Mouse (Mus musculus) cerebellum, postnatal 36 days (tissue): Measurements from ENCODE around the gene Wdr92.
"Not testable (repeated sequence)": the region's sequence is repeated elsewhere in the genome, so short reads cannot be mapped to it uniquely, and the experiment has no call there.

Experiments
- DNase-seq, 2 experiments: peaks; one replicate each; pipeline ENCODE4 v3.0.0; 2021 to 2022; ENCODE audit warnings: mixed read lengths in 2 of 2

The Wdr92 gene

DNA sequence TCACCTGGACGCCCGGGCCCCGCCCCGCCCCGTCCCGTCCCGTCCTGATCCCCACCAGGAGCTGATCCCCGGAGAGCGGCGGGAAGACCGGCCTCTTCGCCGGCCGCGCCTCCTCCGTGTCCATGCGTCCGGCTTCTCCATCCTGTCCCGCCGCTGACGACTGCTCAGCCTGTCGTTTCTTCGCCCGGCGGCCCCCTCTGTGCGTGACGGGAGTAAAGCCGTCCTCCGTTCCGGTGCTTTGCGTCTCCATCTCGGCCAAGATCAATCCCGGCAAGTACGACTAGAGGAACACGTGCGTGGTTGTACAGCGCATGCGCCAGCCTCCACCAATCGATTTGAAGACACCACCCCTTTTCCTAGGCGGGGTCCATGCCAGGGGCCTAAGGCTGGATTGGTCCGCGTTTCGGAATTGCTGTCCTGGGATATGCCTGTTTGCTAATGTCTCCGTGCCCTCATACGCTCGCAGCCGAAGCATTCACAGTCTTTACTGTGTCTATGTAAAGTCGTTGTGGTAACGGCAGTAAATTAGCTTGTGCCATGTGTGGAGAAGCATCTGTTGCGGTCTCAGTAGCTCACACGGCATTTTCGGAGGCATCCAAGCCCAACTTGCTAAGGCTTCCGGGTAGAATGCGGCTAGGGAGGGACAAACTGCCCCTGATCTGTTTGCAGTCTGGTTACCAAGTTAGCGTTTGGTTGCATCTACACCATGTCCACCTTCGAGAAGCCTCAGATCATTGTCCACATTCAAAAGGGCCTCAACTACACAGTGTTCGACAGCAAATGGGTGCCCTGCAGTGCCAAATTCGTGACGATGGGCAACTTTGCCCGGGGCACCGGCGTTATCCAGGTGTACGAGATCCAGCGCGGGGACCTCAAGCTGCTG, 29.6 kb downstream of the Wdr92 start, which contains the start of gene Pno1:
Gene Pno1, minus strand, starts transcription at position 311 of the 883 bp plus-strand sequence.
- peak; percentile 97 for DNase-seq

DNA sequence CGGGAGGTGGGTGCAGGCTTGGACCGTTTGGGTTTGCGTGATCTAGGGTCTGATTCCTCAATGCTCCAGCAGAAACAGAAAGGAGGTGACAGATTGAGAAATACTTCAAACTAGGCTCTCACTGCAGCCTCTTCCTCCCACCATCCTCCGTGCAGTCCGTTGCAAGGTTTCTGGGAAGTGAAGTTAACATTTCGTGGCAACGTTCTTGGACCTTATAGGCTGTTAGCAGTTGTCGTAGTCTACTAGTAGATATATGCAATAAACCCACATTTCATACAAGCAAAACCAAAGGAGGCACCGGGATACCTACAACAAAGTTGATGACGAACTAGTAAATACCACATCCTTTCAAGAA, 30.2 kb downstream of the Wdr92 start:
- no peak for DNase-seq

DNA sequence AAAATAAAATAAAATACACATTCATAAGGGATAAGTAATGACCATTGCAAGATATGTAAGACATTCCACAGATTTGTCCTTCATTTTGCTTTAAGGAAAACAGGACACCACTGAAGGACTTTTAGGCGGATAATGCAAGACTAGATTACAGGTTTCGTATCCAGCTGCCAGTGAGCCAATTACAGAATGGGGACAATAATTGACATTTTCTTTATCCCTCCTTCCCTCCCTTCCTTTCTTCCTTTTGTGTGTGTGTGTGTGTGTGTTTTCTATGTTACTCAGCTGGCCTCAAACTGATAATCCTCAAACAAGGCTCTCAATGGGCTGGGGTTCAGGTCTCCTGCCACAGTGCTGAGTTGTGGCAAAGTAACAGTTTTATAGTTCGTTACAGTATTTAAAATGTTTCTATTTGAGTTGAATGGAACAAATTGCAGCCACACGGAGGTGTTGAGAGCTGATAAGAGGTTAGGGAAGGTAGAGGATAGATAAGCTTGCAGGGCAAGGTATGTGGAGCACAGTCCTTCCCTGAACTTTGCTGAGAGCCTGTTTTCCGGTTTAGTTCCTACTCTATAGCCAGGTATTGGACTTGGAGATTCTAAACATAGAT, 31.1 kb downstream of the Wdr92 start:
- no peak for DNase-seq

DNA sequence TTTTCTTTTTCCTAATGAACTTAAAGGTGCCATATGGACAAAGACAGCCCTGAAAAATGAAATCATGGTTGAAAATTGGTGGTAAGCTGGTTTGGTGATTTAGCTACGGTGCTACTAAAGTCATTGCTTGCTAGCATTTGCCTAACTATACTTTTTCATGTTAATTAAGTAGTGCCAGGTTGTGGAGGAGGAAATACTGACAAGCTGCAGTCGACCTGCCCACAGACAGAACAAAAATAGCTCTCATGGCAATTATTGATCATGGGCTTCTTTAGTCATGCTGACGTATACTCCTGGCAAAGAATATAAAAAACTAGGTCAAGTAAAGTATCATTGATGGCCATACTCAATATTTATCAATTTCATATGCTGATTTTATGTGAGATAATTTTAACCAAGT, 33.6 kb downstream of the Wdr92 start:
- DNase-seq: no peak

DNA sequence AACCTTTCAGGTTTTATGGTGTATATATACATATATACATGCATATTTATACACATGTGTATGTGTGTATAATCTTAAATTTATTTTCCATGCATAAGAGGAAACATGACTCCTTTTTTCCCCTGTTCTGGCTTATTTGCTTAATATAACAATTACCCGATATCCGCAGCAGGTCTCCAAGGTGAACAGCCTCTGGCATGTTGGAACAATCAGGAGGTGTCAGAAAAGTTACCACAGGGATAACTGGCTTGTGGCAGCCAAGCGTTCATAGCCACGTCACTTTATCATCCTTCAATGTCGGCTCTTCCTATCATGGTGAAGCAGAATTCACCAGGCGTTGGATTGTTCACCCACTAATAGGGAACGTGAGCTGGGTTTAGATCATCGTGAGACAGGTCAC, 39.2 kb downstream of the Wdr92 start:
- no peak for DNase-seq

DNA sequence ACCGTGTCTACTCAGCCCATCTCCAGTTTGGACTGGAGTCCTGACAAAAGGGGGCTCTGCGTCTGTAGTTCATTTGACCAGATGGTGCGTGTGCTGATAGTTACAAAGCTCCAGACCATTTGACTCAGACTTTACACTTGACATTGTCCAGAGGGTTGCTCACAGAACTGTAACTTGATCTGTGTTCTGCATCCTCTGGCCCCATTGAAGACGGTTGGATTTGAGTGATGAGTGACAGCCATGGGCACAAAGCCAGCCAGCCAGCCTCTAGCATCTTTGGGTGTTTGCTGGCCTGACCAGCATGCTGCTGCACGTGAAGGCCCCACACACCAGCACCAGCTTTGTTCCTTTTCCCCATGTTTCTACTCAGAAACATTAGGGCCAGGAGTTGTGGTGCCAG, 50.9 kb downstream of the Wdr92 start:
- DNase-seq: no peak

DNA sequence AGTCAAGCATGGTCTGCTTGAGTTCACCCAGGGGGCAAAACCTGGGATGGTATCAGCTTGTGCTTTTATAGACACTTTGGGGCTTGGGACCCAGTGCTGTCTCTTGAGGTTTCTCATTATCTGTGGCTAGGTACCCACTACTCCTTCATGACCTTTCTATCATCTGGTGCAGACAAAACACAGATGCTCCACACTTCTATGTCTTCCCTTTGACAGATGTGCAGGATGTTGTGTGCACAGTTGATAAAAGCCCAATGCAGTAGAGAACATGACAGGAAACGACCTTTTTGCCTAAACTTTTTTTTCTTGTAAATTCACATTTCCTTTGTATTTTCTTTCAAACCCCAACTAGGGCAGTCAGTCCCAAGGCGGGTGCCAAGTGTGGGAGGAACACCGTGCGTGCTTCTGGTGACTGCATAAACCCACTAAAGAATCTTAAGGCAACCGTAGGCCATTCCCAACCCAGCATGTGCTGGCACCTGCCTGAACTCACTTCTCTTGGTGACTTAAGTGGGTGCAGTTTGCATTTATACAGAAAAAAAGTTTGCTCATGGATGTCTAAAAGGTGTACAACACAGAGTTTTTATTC, 54.6 kb downstream of the Wdr92 start:
- DNase-seq: no peak

DNA sequence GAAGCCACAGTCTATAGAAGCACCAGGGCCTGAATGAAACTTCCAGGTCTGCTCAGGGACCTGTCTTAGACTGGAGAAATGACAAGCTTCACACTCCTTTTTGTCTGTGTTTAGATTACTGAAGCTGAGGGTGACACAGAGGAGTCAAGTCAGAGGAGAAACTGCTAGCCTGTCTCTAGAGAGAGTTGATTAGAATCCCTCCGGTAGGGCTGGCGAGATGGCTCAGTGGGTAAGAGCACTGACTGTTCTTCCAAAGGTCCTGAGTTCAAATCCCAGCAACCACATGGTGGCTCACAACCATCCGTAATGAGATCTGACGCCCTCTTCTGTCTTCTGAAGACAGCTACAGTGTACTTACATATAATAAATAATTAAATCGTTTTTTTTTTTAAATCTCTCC, 56.7 kb downstream of the Wdr92 start:
- not testable (repeated sequence) for DNase-seq

DNA sequence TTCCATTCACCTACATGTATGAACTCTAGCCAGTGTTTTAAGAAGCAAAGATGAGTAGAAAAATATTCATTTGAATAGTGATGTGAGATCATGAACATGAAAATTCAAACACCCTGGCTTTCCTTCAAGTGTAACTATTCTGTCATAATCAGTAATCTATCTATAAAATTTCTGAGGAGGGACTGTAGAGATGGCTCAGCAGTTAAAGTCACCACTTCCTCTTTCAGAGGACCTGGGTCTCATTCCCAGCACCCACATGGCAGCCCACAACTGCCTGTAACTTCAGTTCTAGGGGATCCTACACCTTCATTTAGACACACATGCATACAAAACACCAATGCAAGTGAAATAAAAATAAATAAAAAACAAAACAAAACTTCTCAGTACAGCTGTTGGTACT, 66.8 kb downstream of the Wdr92 start:
- no peak for DNase-seq

DNA sequence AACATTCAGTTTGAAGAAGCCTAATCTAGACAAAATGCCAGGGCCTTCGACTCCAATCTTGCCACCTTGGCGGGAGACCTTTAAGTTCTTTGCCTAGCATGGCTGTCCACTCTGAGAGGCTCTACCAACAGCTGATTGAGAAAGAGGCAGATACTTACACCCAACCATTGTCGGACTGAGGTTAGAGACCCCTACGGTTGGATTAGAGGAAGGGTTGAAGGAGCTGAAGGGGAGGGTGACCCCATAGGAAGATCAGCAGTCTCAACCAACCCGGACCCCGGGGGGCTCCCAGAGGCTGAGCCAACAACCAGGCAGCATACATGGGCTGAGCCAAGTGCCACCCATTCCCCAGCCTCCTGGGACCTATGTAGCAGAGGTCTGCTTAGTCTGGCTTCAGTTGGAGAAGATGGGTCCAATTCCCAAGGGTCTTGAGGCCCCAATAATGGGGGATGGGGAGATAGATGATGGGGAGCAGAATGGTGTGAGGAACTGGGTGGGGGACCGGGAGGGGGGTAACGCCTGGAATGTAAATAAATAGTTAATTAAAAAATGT, 75.0 kb downstream of the Wdr92 start:
- peak; percentile 18 to 34 for DNase-seq

DNA sequence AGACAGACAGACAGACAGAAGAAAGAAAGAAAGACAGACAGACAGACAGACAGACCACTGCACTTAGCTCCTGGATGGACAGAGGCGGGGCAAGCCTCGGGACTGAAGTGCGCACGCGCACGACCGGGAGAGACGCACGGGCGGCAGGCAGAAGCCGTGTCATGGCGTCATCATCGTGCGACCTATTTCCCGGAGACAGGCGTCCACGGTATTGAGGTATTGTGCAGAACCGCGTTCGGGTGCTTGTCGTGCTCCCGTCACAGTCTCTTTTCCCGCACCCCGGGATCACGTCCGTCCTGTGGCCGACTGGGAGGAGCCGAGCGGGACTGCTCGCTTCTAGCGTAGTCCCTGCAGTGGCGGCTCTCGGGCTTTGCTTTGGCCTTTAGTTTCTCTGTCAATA, 75.5 kb downstream of the Wdr92 start, which contains the start of gene C1d:
Gene C1d, plus strand, starts transcription at position 137 of the 400 bp plus-strand sequence.
- peak; percentile 97 for DNase-seq

DNA sequence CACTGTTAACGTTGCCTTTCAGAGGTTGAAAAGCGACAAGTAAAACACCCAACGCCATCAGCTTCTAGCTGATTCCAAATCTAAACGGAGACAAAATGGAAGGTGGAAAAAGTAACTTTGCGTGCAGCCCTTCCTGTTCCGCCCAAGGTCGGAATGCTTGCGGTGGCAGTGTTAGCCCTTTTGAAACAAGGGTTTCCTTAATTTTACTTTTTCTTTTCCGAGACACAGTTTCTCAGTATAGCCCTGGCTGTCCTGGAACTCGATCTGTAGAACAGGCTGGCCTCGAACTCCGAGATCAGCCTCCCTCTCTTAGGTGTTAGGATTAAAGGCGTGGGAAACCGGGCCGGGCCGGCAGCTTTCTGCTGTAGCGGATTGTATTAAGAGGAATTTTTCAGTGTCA, 76.0 kb downstream of the Wdr92 start:
- peak in 1 of 2 experiments; percentile 31 for DNase-seq

DNA sequence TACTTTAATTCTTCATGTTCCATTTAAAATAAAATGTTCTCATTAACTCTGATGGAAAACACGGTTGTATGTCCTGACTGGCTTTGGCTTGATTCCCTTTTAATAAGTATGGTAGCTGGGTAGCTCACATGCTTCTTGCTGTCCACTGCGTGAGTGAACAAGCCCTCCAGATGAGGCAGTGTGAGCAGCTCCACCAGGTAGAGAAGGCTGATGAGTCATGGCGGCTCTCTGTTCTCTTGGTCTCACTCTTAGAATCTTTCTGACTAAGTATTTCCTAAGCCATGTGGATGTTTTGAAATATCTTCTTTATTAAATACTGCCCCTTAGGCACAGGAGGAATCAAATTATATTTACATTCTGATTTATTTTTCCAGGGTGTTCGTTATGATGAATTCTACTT, 85.3 kb downstream of the Wdr92 start:
- no peak for DNase-seq

DNA sequence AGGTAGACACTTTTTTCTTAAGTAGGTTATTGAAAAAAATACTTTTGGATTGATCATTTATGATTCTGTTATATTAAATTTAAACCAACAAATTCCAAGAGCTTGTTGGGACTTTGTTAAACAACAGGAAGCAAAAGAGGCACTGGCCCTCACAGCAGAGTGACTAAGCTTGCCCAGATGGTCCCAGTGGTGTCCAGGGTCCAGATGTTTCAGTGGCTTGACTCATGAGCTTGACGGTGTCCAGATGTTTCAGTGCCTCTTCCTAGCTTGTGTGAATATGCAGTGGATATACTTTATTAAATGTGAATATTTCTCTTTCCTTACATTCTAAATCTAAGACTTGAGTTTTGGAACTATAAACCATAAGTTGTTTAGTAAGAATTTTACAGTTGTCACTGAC, 86.9 kb downstream of the Wdr92 start:
- no peak for DNase-seq

DNA sequence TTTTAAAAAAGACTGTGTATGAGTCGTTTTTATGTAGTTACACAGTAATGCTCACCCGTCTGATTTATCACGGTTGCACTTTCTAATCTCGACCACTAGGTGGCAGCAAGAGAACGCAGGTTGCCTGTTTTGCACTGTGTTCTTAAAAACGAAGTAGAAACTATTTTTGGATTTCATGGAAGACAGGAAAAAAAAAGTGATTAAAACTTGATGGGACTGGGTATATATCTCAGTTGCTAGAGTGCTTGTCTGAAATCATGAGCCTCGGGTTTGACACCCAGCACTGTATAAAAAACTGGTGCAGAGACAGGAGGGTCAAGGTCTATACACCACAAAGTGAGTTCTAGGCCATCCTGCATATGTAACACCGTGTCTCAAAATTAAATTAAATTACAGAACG, 98.1 kb downstream of the Wdr92 start:
- peak; percentile 32 to 42 for DNase-seq
